Mouse (Mus musculus): ENCODE results near the gene Drosha.
A peak's percentile ranks its signal among the peaks of the same experiment; 100 is the strongest.
"Not testable (repeated sequence)": the region's sequence is repeated elsewhere in the genome, so short reads cannot be mapped to it uniquely, and the experiment has no call there.

Gene Drosha

DNA sequence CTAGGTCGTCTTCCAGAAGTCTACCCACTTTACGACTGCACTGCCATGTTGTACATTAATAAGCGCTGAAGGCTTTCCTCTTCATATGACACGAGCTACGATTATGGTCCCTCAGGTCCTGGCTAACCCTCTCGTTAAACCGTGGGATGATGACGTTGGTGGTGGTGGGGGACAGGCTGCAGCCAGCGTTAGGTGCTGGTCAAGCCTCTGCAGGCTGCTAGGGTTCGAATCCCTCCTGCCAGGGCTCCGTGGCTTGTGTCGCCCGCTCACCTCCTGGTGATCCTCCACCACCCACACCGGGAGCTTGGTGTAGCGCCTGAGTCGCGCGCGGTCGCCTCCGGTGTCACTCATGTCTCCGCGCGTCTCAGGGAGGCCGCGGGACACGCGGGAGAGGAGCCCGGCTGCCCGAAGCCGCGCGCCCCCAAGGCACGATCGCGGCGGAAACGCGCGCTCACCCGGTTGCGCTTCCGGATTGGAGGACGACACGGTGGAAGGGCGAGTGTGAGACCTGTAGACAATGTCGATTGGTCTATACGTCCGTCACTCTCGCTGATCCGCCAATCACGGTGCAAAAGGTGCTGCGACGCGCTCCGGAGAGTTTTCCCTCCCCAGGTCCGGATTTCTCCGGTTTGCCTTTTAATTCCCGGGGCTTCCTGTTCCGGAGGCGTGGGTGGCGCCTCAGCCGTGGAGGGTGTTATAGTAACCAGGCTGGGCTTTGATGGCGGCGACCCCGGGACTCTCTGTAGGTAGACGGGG lies at the start of gene Drosha, which contains the start of gene 6030458C11Rik:
TSS of gene Drosha (plus strand) at position 619 of the 756 bp plus-strand sequence.
TSS of gene 6030458C11Rik (minus strand) at position 453 of the 756 bp plus-strand sequence.
- peak; percentile 98 for DNase-seq

DNA sequence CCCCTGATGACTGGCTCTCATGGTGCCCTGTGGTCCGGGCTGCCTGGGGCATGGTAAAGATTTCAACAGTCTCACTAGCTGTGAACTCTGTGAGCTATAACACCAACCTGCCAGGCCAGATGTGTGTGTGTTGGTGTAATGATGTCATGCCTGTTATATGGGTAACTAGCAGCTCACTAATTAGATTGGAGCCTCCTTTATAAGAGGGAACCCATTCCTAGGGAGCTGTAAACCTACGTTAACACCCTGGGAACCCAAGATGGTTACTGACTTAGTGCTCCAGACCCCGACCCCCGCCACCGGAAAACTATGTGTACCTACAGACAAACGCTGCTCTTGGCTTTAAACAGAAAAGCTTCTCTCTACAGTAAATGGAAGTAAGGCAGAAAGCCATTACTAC lies 43.3 kb upstream of the Drosha start:
- no peak for DNase-seq

DNA sequence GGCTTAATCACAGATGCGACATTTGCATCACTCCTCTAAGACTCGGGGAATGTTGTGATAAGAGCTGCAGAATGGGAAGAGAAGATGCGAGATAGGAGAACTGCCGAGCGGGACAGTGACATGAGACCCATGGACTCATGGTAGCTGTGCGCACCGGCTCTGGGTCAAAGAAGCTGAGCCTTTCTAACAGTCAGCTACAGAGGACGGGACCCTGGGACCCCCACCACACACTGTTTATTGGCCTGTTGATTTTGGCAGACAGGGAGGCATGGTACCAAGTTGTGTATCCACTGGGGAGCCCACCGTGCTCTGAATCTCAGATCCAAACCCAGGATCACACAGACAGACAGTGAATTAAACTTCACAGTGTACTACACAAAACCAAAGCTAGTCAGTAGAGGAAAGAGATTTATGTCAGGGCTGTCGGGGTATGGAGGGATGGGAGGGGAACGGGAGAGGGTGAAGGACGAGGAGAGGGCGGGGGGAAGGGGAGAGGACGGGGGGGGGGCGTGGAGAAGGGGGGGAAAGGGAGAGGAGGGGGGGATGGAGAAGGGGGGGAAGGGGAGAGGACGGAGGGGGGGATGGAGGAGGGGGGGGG lies 42.8 kb upstream of the Drosha start:
- DNase-seq: no peak

DNA sequence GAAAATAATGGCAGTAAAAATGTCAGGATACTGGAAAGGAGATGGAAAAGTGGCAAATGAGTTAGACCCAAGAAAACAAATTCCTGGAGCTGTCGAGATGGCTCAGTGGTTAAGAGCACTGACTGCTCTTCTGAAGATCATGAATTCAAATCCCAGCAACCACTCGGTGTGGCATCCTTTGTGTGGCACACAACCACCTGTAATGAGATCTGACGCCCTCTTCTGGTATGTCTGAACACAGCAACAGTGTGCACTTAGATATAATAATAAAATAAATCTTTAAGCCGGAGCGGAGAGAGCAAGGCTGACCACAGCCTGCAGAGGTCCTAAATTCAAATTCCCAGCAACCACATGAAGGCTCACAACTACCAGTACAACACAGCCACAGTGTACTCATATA lies 36.1 kb upstream of the Drosha start:
- DNase-seq: no peak

DNA sequence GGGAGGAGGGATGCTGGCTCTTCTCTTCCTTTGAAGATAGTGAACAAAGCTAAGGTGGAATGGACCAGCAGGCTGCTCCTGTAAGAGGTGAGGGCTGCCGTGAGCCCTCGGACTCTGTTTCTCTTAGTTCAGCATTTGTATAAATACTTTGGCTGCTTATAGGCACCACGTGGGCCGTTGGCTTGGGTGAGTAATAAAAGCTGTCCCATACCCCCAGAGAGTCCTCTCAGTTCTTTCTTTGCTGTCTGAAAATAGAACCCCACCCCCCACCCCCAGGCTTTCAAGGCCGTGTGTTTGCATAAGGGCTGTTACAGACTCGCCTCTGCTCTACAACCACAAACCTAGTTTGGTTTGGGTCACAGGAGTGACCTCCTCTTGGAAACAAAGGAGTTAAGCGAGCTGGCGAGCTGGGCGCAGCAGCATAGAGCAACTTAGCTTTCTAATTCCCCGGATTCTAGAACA lies 35.2 kb upstream of the Drosha start:
- DNase-seq: no peak

DNA sequence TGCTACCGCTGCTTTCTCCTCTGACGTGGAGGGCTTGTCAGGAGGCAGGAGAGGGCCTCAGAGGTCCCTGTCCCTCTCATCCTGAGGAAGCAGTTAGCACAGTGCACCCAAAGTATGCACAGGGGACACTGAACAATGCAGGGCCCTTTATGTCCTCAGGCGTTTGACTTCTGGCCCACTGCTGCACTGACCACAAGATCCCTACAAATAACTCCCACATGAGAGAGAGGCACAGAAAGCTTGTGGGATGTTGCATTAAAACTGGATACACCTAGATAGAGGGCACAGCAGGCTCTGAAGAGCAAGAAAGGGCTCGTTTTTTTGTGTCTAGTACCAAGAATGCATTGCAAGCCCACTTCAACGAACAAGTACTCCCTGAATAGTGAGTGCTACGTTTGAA lies 30.3 kb upstream of the Drosha start:
- no peak for DNase-seq

DNA sequence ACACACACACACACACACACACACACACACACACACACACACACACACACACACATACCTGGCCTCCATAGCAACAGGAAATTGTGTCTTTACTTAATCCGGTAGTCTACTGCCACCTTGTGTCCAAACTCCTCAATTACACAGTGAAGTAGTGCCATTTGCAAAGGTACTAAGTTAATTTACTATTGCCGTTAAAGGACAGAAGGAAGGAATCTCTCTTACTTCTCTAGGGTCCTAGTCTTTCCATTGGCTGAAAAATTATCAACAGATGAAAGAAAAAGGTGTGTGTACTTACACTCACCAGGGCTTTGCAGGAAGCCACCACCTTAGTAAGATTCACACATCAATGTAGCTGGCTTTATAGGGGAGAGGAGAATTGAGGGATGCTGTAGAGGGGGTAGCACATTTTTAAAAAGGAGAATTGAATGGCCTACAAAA lies 29.1 kb upstream of the Drosha start:
- DNase-seq: peak; percentile 77

DNA sequence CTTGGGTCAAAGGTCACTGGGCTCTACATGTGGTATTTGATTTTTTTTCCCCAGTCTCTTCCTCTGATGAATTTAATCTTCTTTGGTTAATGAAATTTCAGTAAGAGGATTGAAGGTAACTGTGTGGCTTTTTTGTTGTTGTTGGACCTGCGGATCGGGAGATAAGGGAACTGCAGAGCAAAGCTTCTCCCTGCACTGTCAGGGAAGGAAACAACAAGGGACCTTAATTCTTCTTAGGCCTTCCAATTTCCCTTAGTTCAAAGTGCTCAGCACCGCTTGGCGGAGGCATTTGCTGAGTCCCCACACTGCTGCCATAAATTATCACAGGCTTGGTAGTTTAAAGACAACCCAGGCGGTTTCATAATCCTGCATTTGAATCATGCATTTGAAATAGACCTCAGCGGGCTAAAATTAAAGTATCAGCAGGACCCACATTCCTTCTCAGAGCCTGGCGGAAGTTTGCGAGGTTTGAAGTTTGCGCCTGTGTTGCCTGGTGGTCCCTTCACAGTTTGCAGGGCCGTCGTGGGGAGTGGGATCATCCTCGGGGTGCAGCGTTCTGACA lies 28.6 kb upstream of the Drosha start:
- DNase-seq: no peak

DNA sequence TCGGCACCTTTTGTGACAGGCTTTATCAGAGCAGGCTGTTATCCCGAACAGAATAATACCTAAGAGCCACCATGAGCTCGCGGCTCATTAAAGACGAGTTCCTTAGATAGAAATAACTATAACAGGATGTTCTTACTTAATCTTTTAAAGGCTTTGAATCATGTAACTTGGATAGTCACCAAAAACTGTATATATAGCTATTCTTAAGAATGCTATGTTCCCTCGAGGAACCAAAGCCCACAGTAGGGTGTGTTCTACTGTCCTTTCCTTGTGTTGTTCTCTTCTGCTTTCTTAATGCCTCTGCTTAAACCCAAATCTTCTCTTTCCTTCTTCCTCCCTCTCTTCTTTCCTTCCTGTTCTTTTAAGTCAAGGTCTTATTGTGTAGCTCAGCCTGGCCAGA lies 26.6 kb upstream of the Drosha start:
- no peak for DNase-seq

DNA sequence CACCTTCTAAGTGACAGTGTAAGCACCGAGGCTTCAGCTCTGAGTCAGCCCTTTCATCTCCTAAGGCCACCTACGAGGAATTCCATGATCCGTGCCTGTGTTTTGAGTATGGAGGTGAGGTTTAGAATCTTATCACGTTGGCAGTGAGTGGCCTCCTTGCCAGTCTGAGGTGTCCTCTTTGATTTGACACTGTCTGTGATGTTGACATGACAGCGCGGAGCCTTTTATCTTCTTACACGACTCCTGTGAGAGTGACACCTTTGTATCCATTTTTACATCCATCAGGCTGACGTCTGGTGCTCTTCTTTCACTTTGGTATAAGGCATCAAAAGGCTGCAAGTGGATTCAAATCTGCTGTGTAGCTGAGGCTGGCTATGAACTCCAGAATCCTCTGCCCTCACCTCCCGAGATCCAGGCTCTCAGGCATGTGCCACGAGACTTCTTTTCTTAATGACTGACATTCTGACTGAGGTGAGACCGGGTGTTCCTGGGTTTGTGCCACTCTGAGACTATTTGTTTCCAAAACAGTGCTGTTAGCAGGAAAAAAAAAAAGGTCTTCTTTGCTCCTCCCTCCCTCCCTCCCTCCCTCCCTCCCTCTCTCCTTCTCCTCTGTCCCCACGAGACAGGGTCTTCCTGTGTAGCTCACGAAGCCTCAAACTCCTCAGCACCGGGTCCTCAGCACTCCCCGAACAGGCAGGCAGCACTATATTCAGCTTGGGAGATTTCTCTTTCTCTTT lies 24.0 kb upstream of the Drosha start:
- DNase-seq: no peak

DNA sequence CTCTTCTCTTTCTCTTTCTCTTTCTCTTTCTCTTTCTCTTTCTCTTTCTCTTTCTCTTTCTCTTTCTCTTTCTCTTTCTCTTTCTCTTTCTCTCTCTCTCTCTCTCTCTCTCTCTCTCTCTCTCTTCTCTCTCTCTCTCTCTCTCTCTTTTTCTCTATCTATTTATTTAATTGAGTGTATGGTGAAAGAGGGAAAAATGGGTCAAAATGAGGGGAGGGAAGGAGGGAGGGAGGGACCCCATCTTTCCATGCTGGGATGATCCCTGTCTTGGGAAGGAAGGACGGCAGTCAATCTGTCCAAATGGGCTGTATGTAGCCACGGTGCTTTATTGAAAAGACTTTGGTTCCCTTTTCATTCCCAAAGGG lies 23.5 kb upstream of the Drosha start:
- DNase-seq: not testable (repeated sequence)

DNA sequence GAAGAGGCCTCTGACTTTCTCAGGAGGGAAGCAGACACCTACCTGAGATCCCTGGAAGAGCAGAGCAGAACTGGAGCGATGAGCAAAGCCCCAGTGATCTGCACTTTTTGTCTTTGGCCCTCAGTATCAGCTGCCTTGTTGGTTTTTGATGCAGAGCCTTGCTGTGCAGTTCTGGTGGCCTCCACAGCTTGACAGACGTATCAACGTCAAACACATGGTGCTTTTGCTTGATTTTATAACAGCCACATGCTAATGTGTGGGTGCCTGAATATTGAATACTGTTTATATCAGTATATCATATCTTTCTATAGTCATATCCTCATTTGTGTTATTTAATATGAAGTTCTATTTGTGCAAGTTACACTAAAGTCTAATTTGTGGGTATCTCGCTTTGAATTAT lies 19.5 kb upstream of the Drosha start:
- no peak for DNase-seq

DNA sequence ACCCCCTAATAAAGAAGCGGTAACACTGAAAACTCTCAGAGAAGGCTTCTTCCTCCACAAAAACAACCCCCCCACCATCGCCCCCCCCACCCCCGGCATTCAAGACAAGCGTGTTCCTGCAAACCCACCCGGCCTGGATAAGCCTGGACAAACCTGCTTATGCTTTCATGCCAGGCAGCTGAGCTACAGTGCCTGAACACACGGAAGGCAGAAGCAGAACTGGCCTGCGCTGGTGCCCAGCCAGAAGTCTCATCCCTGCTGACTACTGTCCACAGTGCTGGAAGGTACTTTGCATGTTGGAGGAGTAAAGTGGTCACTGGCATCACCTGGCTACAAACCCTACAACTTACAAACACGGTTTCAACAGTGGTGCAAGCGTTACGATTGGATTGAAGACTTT lies 17.5 kb upstream of the Drosha start:
- DNase-seq: no peak

DNA sequence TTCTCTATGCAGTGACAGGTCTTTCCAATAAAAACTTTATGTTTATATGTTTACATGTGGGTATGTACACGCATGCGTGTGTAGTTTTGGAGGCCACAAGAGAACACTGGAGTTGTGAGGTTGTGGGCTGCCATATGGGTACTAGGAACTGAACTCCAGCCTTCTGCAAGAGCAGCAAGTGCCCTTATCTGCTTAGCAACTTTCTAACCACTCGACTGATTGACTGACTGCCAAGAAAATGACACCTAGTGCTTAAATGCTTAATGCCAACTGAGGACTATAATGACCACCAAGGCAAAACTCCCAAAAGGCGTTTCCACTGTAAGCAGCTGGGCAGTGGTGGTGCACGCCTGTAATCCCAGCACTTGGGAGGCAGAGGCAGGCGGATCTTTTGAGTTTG lies 15.3 kb upstream of the Drosha start:
- DNase-seq: no peak

DNA sequence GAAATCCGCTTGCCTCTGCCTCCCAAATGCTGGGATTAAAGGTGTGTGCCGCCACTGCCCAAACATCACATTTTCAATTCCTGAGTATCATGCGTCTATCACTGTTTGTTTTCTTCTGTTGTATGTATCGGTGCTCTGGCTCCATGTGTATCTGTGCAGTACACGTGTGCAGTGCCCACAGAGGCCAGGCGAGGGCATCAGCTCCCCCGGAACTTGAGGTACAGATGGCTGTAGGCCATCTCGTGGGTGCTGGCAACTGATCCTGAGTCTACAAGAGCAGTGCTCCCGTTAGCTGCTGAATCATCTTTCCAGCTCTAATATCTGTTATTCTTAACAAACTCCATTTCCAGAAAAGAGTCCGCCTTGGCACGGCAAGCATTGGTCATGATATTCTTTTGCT lies 12.0 kb upstream of the Drosha start:
- no peak for DNase-seq

DNA sequence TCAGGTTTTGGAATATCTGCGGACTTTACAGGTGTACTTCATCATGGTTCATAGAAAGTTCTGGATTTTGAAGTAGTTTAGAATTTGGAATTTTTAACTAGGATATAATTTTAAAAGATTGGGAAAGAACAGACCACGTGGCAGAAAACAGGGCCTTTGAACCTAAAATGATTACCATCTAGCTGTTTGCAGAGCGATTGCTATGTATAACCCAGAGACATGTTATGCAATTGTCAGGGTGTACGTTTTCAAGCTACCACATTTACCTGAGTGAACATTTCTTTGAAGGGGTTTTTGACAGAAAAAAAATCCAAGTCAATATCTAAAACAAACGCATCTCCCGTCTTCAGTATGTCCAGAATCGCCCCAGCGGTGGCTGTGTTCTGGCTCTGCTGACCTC lies 7.0 kb upstream of the Drosha start:
- no peak for DNase-seq

DNA sequence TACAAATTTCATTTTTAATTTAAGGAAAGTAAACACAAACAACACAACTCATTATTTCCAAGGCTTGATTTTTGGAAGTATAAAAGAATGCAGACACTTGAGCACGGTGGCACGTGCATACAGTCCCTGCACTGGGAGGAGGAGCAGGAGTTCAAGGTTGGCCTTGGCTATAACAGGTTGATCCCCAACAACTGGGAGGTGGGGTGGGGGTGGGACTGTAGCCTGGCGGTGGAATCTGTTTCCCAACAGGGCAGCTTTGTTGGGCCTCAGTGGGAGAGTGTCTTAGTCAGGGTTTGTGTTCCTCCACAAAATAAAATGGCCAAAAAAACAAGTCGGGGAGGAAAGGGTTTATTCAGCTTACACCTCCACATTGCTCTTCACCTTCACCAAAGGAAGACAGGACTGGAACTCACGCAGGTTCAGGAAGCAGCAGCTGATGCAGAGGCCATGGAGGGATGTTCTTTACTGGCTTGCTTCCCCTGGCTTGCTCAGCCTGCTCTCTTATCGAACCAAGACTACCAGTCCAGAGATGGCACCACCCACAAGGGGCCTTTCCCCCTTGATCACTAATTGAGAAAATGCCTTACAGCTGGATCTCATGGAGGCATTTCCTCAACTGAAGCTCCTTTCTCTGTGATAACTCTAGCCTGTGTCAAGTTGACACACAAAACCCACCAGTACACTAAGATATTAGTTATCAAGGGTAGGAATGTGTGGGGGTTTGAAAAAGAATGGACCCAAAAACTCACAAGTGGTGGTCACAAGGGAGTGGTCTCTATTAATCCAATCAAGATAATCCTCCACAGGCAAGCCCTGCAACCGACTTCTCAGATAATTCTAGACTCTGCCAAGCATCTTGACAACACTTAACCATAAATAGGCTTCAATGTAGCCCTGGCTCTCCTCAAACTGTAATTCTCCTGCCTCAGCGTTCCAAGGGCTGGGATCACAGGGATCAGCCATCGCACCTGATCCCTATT lies 1.9 kb upstream of the Drosha start:
- no peak for DNase-seq

DNA sequence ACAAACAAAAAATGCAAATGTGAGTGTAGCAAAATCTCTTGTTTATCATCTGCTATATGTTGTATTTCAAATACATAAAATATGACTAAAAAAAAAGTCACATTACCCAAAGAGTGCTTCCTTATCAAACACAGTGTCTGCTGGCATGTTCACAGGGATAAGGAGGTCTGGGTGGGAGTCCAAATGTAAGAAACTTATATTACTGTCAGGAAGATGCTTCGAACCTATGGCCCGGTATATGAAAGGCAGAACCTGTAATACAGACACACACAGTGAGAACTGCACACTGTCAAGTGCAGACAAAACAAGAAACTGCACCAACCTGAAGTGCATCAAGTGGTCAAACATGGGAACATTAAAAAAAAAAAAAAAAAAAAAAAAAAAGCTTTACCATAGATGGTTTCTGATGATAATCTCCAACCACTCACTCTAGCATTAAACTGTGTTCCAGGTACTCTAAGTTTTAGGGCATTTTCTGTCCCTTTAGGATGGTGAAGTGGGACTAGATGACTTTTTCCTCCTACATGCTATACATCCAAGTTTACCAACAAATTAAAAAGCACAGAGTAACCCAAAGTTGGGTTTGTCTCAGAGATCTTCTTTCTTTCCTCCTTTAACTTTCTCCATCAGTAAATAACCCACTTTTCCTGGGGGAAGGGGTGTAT lies 1.0 kb upstream of the Drosha start:
- peak; percentile 17 for DNase-seq

DNA sequence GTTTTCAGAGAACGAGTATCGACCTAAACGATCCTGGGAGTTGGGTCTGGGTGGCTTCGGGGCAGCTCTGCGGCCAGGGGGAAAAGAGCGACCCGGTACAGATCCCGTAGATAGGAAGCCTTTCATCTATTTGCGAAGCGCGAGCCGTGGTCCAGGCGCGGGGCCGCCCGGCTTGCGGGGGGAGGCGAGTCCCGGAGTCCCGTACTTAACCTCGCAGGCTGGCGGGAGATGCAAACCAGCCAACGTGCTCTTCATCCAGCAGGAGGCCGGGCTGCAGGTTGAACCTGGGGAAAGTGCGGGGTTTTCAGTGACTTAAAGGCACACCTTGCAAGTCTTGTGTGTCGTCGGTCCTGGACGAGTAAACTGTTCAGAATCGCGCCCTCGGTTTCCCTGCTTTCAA lies 350 bp downstream of the Drosha start:
- no peak for DNase-seq

DNA sequence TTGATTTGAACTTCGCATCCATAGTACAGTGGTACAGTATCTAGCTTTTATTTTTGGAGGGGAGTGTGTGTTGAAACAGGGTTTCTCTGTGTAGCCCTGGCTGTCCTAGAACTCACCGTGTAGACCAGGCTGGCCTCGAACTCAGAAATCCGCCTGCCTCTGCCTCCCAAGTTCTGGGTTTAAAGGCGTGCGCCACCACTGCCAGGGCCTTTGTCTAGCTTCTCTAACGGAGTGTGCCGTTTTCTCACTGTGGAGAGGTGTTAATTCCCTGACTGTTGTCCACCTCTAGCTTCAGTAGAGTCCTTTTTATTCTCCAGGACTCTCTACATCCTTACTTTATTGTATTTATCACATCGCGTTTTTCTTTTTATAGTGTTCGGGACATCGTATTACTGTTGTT lies 793 bp downstream of the Drosha start:
- DNase-seq: peak; percentile 26

DNA sequence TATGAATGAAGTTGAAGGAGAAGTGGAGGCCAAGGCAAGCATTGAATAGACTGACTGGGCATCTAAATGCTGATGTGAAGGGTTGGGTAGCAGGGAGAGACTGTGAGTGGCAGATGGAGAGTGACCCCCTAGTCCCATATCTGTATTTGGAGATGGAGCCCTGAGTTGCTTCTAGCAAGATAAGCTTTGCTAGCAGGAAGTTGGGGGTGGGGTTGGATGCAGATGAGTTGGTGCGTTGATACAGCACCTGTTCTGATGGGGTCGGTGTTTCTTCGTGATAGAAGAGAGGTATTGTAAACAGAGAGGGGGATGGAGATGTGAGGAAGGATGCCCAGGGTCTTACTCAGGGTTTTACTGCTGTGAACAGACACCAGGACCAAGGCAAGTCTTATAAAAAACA lies 5.3 kb downstream of the Drosha start:
- no peak for DNase-seq

DNA sequence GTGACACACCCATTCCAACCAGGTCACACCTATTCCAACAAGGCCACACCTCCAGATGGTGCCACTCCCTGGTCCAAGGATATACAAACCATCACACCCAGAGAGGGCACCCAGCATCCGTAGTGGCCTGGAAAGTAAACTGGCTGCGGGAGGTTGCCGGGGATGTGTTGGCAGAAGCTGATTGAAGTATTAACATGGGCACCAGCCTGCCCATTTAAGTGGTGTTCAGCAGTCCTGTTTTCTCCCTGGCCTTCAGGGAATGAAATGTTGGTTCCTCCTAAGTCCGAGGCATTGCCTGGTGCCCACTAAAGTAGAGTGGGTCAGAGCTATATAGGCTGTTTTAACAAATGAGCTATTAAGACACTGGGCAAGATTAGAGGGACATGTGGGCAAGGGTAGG lies 8.0 kb downstream of the Drosha start:
- no peak for DNase-seq

Data from cerebellum, adult 9-10 months (tissue).